Mouse (Mus musculus) thymus, adult 2 months (tissue): ENCODE measurements around the gene Dnajb2.

Experiments used
- CTCF ChIP-seq: fragments of 200-500 bp; IDR thresholded peaks from 2 replicates; pipeline ENCODE4 v1.5.1; 2012; ENCODE audit warnings: mild to moderate bottlenecking, control low read depth, low read length, moderate library complexity, borderline replicate concordance; ENCODE audit not compliant: control insufficient read depth, poor library complexity, insufficient read depth; ENCODE audit errors: extremely low read depth
- POLR2A ChIP-seq: fragments of 200-500 bp; IDR thresholded peaks from 2 replicates; pipeline ENCODE4 v1.6.1; 2012; ENCODE audit warnings: mild to moderate bottlenecking, low read length, control low read depth, moderate library complexity; ENCODE audit not compliant: control insufficient read depth, poor library complexity, insufficient read depth; ENCODE audit errors: extremely low read depth

DNA sequence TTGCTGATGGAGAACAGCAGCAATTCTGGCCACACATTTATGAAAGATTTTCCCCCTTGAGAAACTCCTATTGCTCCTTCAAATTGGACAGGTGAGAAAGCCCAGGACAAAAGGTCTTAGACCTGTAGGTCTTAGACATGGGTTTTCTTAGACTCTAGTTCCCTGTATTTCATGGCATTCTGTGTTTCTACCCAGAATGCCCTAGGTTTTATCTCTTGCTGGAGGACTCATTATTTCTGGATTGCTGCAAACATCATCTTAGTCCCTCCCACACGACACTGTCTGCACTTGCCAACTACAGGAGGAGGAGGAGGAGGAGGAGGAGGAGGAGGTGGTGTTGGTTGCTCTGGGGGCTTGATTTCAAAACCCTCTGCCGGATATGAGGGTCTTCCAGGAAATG is 10.1 kb upstream of the Dnajb2 start:
- TF ChIP-seq POLR2A (no peak), CTCF (no peak)
